Mouse (Mus musculus) neural tube, embryonic 12.5 days (tissue): ENCODE measurements at regions not wholly inside any gene's neighbourhood (a gene's known extent, or its start where the extent isn't known, plus 50 kb on each side); places are given as distances from the start of the nearest gene placed in this dataset.

ENCODE experiments used
- ATAC-seq: fragments of 200-750 bp; cut with Nextera tagmentation; 2 replicates; pipeline ENCODE4 v1.8.0; 2017; ENCODE audit warnings: low read depth, mild to moderate bottlenecking, moderate TSS enrichment, moderate library complexity; ENCODE audit not compliant: low FRiP score
- H3K27ac ChIP-seq: fragments of 300-500 bp; sonication (generic); 2 replicates; pipeline ENCODE4 v1.5.1; 2016
- H3K27me3 ChIP-seq: fragments of 300-500 bp; sonication (generic); replicated peaks from 2 replicates; pipeline ENCODE4 v1.6.1; 2016; ENCODE audit warnings: mild to moderate bottlenecking
- H3K36me3 ChIP-seq: fragments of 300-500 bp; sonication (generic); 2 replicates; pipeline ENCODE4 v1.6.1; 2016; ENCODE audit warnings: mild to moderate bottlenecking
- H3K4me1 ChIP-seq: fragments of 300-500 bp; sonication (generic); 2 replicates; pipeline ENCODE4 v1.6.1; 2016
- H3K4me2 ChIP-seq: fragments of 300-500 bp; sonication (generic); replicated peaks from 2 replicates; pipeline ENCODE4 v1.6.1; 2016; ENCODE audit warnings: mild to moderate bottlenecking
- H3K4me3 ChIP-seq: fragments of 300-500 bp; sonication (generic); 2 replicates; pipeline ENCODE4 v1.5.1; 2016
- H3K9ac ChIP-seq: fragments of 300-500 bp; sonication (generic); 2 replicates; pipeline ENCODE4 v1.6.1; 2016; ENCODE audit warnings: mild to moderate bottlenecking
- H3K9me3 ChIP-seq: fragments of 300-500 bp; sonication (generic); 2 replicates; pipeline ENCODE4 v1.6.1; 2016; ENCODE audit warnings: mild to moderate bottlenecking

GRCm38 (mm10) chr14:16185246-16185645 is 63.8 kb upstream of the Ngly1 start:
- Histone ChIP-seq H3K27ac (no peak overlapping the region), H3K4me1 (no peaks in the 10 kb centered on the region), H3K4me3 (no peak overlapping the region), H3K9ac (no peak overlapping the region), H3K27me3 (no peaks in the 10 kb centered on the region), H3K36me3 (no peaks in the 10 kb centered on the region), H3K9me3 (no peaks in the 10 kb centered on the region), H3K4me2 (no peak overlapping the region)
- no peak for ATAC-seq
